In the genomic region with DNA sequence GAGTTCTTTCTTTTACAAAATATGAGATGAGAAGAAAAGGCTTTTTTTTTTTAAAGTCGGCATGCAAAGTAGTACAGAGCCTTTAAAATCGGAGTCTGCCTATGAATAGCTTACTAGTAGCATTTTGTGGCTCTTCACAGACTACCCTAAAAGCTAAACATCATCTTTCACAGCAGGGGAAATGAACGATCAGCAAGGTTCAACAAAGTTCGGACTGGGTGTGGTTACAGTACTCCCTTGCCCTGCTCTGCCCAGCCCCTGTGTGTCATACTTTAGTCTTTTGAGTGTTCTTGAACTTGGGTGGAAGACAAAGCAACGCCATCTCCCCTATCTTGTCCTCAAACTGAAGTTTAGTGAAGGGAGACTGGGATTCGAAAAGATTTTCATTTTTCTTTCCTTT, we compare ENCODE assay signal across 37 mouse cellular contexts. TPM values are rescaled to one million over a fixed set of nuclear protein-coding genes. Genes with fewer than 3 reads are reported as not detected.
"Had no signal": no experiment of that assay in that cellular context is flagged by ENCODE, and none has a peak within 500 bp of the region (broad histone marks: within the 10 kb centered on the region; RNA-seq: fewer than 3 reads in every experiment).

No protein-coding gene starts in this region.

- H3K4me2 ChIP-seq: embryonic facial prominence, embryonic 12.5 days; embryonic facial prominence, embryonic 13.5 days; embryonic facial prominence, embryonic 15.5 days; forebrain, embryonic 12.5 days; forebrain, embryonic 13.5 days; forebrain, embryonic 15.5 days; heart, embryonic 11.5 days; heart, embryonic 12.5 days had no signal

- H3K9ac ChIP-seq: embryonic facial prominence, embryonic 12.5 days; embryonic facial prominence, embryonic 13.5 days; embryonic facial prominence, embryonic 15.5 days; forebrain, embryonic 12.5 days; forebrain, embryonic 13.5 days; forebrain, embryonic 15.5 days; forebrain, postnatal 0 days; heart, embryonic 12.5 days had no signal

- H3K4me3 ChIP-seq: embryonic facial prominence, embryonic 10.5 days; embryonic facial prominence, embryonic 12.5 days; embryonic facial prominence, embryonic 13.5 days; embryonic facial prominence, embryonic 15.5 days; erythroblast, embryonic 14.5 days; forebrain, embryonic 10.5 days; forebrain, embryonic 12.5 days; forebrain, embryonic 13.5 days; forebrain, embryonic 15.5 days; gastrocnemius, adult 2 months; heart, adult 2 months; heart, embryonic 10.5 days; heart, embryonic 12.5 days had no signal

- DNase-seq: cerebellum, adult 9-11 months; cerebellum, postnatal 10 days; cerebellum, postnatal 14 days; cerebellum, postnatal 25 days; cerebellum, postnatal 36 days; embryo, embryonic 11 days; forebrain, postnatal 0 days; gastrocnemius, adult 2 months; gastrocnemius, postnatal 10 days; gastrocnemius, postnatal 25 days; gastrocnemius, postnatal 36 days; heart, adult 18-20 months; heart, adult 2 months had no signal

- H3K27ac ChIP-seq: embryonic facial prominence, embryonic 10.5 days; embryonic facial prominence, embryonic 12.5 days; embryonic facial prominence, embryonic 13.5 days; embryonic facial prominence, embryonic 15.5 days; forebrain, embryonic 10.5 days; forebrain, embryonic 12.5 days; forebrain, embryonic 13.5 days; forebrain, embryonic 15.5 days; gastrocnemius, adult 2 months; heart, adult 2 months; heart, embryonic 10.5 days had no signal

- H3K9me3 ChIP-seq: embryonic facial prominence, embryonic 10.5 days; embryonic facial prominence, embryonic 12.5 days; embryonic facial prominence, embryonic 13.5 days; embryonic facial prominence, embryonic 15.5 days; forebrain, embryonic 10.5 days; forebrain, embryonic 12.5 days; forebrain, embryonic 13.5 days; forebrain, embryonic 15.5 days; heart, embryonic 10.5 days; heart, embryonic 12.5 days had no signal

- H3K36me3 ChIP-seq: embryonic facial prominence, embryonic 10.5 days; embryonic facial prominence, embryonic 12.5 days; embryonic facial prominence, embryonic 13.5 days; embryonic facial prominence, embryonic 15.5 days; forebrain, embryonic 10.5 days; forebrain, embryonic 12.5 days; forebrain, embryonic 15.5 days; heart, embryonic 10.5 days; heart, embryonic 12.5 days had no signal

RNA-seq across cellular contexts. Expression of a gene that starts 5.7 kb away (rescaled TPM):
- total RNA-seq: common myeloid progenitor, adult 5-6 weeks; granulocyte monocyte progenitor cell, adult 5-6 weeks had no signal

RNA-seq across cellular contexts. Expression of a gene that starts 44.8 kb away (rescaled TPM):
- total RNA-seq: common myeloid progenitor, adult 5-6 weeks; forebrain, postnatal 0 days; gastrocnemius, adult 18-20 months; gastrocnemius, adult 2 months; gastrocnemius, adult 8-10 months; gastrocnemius, postnatal 10 days; gastrocnemius, postnatal 25 days; gastrocnemius, postnatal 36 days; gastrocnemius, postnatal 4 days; granulocyte monocyte progenitor cell, adult 5-6 weeks; heart, adult 18-20 months; heart, adult 2 months; heart, adult 8-10 months had no signal
- polyA plus RNA-seq: cortical plate, adult 2 months; embryonic facial prominence, embryonic 10.5 days; embryonic facial prominence, embryonic 11.5 days; embryonic facial prominence, embryonic 12.5 days; embryonic facial prominence, embryonic 13.5 days; embryonic facial prominence, embryonic 14.5 days; erythroblast, embryonic 14.5 days; forebrain, embryonic 10.5 days; forebrain, embryonic 11.5 days; forebrain, embryonic 12.5 days; forebrain, embryonic 13.5 days; forebrain, embryonic 14.5 days; forebrain, embryonic 15.5 days; gonadal fat pad, adult 2 months; heart, adult 2 months; heart, embryonic 10.5 days; heart, embryonic 11.5 days; heart, embryonic 12.5 days had no signal
